Mouse (Mus musculus): ENCODE measurements around the gene Mettl23. TPM values are rescaled to one million over a fixed set of nuclear protein-coding genes. Genes with fewer than 3 reads are reported as not detected.
"Not testable (repeated sequence)": the region's sequence is repeated elsewhere in the genome, so short reads cannot be mapped to it uniquely, and the experiment has no call there.

Gene Mettl23
- polyA plus RNA-seq, 1 experiment from 2014 or later: 61.2 TPM

- WGBS: 99% methylated on average over 2 of the region's 2 CpGs
- no peak overlapping the region for H3K4me2 ChIP-seq (ENCODE audit: low read depth)
- no peaks in the 10 kb centered on the region for H3K27me3 ChIP-seq (ENCODE audit: control insufficient read depth, insufficient read depth, low read length)
- DNase-seq (ENCODE audit: low spot score) (no peak), ATAC-seq (ENCODE audit: insufficient read depth, low FRiP score, low TSS enrichment) (no peak)
- H3K36me3 ChIP-seq (ENCODE audit: control insufficient read depth, insufficient read depth, low read length): no peaks in the 10 kb centered on the region; the same call in 1 of the 2 replicates
- H3K4me1 ChIP-seq (ENCODE audit: control insufficient read depth, insufficient read depth, low read length): peaks cover 35% of the 10 kb centered on the region
- H3K9me3 ChIP-seq (ENCODE audit: control insufficient read depth, low read length): no peaks in the 10 kb centered on the region
- no peak overlapping the region for H3K9ac ChIP-seq (ENCODE audit: low read length)
- no peak overlapping the region for H3K27ac ChIP-seq (ENCODE audit: low read depth, low read length)
- H3K4me3 ChIP-seq (ENCODE audit: low read depth, low read length): no peak overlapping the region
These were observed 19.8 kb upstream of the Mettl23 start for GRCm38 (mm10) chr11:116823255-116823654.

GRCm38 (mm10) chr11:116823885-116824284, 19.2 kb upstream of the Mettl23 start:
- H3K9me3 ChIP-seq (ENCODE audit: control insufficient read depth, low read length); H3K4me3 ChIP-seq (ENCODE audit: low read depth, low read length); DNase-seq (ENCODE audit: low spot score); H3K27me3 ChIP-seq (ENCODE audit: control insufficient read depth, insufficient read depth, low read length); H3K9ac ChIP-seq (ENCODE audit: low read length); H3K27ac ChIP-seq (ENCODE audit: low read depth, low read length); H3K4me2 ChIP-seq (ENCODE audit: low read depth); H3K36me3 ChIP-seq (ENCODE audit: control insufficient read depth, insufficient read depth, low read length); ATAC-seq (ENCODE audit: insufficient read depth, low FRiP score, low TSS enrichment): not testable (repeated sequence)
- 95% methylated on average over 10 of the region's 10 CpGs for WGBS
- peaks cover 32% of the 10 kb centered on the region for H3K4me1 ChIP-seq (ENCODE audit: control insufficient read depth, insufficient read depth, low read length)

- Histone ChIP-seq H3K4me2 (ENCODE audit: low read depth) (peak overlapping the region; percentile 90), H3K4me1 (ENCODE audit: control insufficient read depth, insufficient read depth, low read length) (peaks cover 32% of the 10 kb centered on the region), H3K27ac (ENCODE audit: low read depth, low read length) (peak overlapping the region; percentile 88), H3K9me3 (ENCODE audit: control insufficient read depth, low read length) (no peaks in the 10 kb centered on the region), H3K9ac (ENCODE audit: low read length) (peak overlapping the region; percentile 18; the same call in 1 of the 2 replicates), H3K27me3 (ENCODE audit: control insufficient read depth, insufficient read depth, low read length) (no peaks in the 10 kb centered on the region), H3K4me3 (ENCODE audit: low read depth, low read length) (0 out of 2 replicates have a peak overlapping the region, but pooled peaks have one; percentile 9), H3K36me3 (ENCODE audit: control insufficient read depth, insufficient read depth, low read length) (no peaks in the 10 kb centered on the region)
- DNase-seq (ENCODE audit: low spot score) (peak; percentile 41), ATAC-seq (ENCODE audit: insufficient read depth, low FRiP score, low TSS enrichment) (peak; percentile 31; the same call in 1 of the 2 replicates)
- WGBS: 58% methylated on average over 5 of the region's 5 CpGs
These were observed 17.8 kb upstream of the Mettl23 start for GRCm38 (mm10) chr11:116825230-116825629.

GRCm38 (mm10) chr11:116826550-116827504, 16.3 kb upstream of the Mettl23 start:
- no peaks in the 10 kb centered on the region for H3K9me3 ChIP-seq (ENCODE audit: control insufficient read depth, low read length)
- DNase-seq (ENCODE audit: low spot score) (peak; percentile 69), ATAC-seq (ENCODE audit: insufficient read depth, low FRiP score, low TSS enrichment) (peak; percentile 54)
- H3K4me1 ChIP-seq (ENCODE audit: control insufficient read depth, insufficient read depth, low read length): peaks cover 27% of the 10 kb centered on the region
- peak overlapping the region; percentile 93 for H3K9ac ChIP-seq (ENCODE audit: low read length)
- WGBS: 20% methylated on average over 17 of the region's 17 CpGs
- no peaks in the 10 kb centered on the region for H3K36me3 ChIP-seq (ENCODE audit: control insufficient read depth, insufficient read depth, low read length)
- H3K27me3 ChIP-seq (ENCODE audit: control insufficient read depth, insufficient read depth, low read length): no peaks in the 10 kb centered on the region
- H3K4me2 ChIP-seq (ENCODE audit: low read depth): peak overlapping the region; percentile 90
- H3K27ac ChIP-seq (ENCODE audit: low read depth, low read length): peak overlapping the region; percentile 88
- H3K4me3 ChIP-seq (ENCODE audit: low read depth, low read length): peak overlapping the region; percentile 86

- DNase-seq (ENCODE audit: low spot score) (peak; percentile 87), ATAC-seq (ENCODE audit: insufficient read depth, low FRiP score, low TSS enrichment) (peak; percentile 50; the same call in 1 of the 2 replicates)
- peak within 1 kb of the TSS; percentile 86 for H3K4me3 ChIP-seq (ENCODE audit: low read depth, low read length)
- peak within 1 kb of the TSS; percentile 90 for H3K4me2 ChIP-seq (ENCODE audit: low read depth)
- no peaks in the 10 kb centered on the region for H3K36me3 ChIP-seq (ENCODE audit: control insufficient read depth, insufficient read depth, low read length)
- peaks cover 22% of the 10 kb centered on the region for H3K4me1 ChIP-seq (ENCODE audit: control insufficient read depth, insufficient read depth, low read length)
- H3K27me3 ChIP-seq (ENCODE audit: control insufficient read depth, insufficient read depth, low read length): no peaks in the 10 kb centered on the region
- peak within 1 kb of the TSS; percentile 88 for H3K27ac ChIP-seq (ENCODE audit: low read depth, low read length)
- no peaks in the 10 kb centered on the region for H3K9me3 ChIP-seq (ENCODE audit: control insufficient read depth, low read length)
- peak within 1 kb of the TSS; percentile 93 for H3K9ac ChIP-seq (ENCODE audit: low read length)
- under 1% methylated on average over 65 of the region's 71 CpGs for WGBS
These were observed 15.4 kb upstream of the Mettl23 start, which contains the start of gene Mxra7 for GRCm38 (mm10) chr11:116827534-116828165. Gene Mxra7, minus strand, starts transcription at chr11:116828046.

- no peak overlapping the region for H3K27ac ChIP-seq (ENCODE audit: low read depth, low read length)
- peak; percentile 40 for DNase-seq (ENCODE audit: low spot score)
- H3K4me2 ChIP-seq (ENCODE audit: low read depth): no peak overlapping the region
- H3K4me3 ChIP-seq (ENCODE audit: low read depth, low read length): no peak overlapping the region
- H3K4me1 ChIP-seq (ENCODE audit: control insufficient read depth, insufficient read depth, low read length): peaks cover 3% of the 10 kb centered on the region; the same call in 1 of the 2 replicates
- WGBS: 37% methylated on average over 4 of the region's 4 CpGs
- H3K9me3 ChIP-seq (ENCODE audit: control insufficient read depth, low read length): no peaks in the 10 kb centered on the region
- H3K36me3 ChIP-seq (ENCODE audit: control insufficient read depth, insufficient read depth, low read length): peaks cover 12% of the 10 kb centered on the region
- H3K27me3 ChIP-seq (ENCODE audit: control insufficient read depth, insufficient read depth, low read length): no peaks in the 10 kb centered on the region
- H3K9ac ChIP-seq (ENCODE audit: low read length): no peak overlapping the region
- no peak for ATAC-seq (ENCODE audit: insufficient read depth, low FRiP score, low TSS enrichment)
These were observed 10.8 kb upstream of the Mettl23 start for GRCm38 (mm10) chr11:116832172-116832685.

- ATAC-seq (ENCODE audit: insufficient read depth, low FRiP score, low TSS enrichment) (no peak), DNase-seq (ENCODE audit: low spot score) (no peak)
- WGBS: 85% methylated on average over 1 of the region's 1 CpGs
- Histone ChIP-seq H3K27me3 (ENCODE audit: control insufficient read depth, insufficient read depth, low read length) (no peaks in the 10 kb centered on the region), H3K9ac (ENCODE audit: low read length) (no peak overlapping the region), H3K9me3 (ENCODE audit: control insufficient read depth, low read length) (no peaks in the 10 kb centered on the region), H3K27ac (ENCODE audit: low read depth, low read length) (no peak overlapping the region), H3K4me2 (ENCODE audit: low read depth) (no peak overlapping the region), H3K4me3 (ENCODE audit: low read depth, low read length) (no peak overlapping the region), H3K4me1 (ENCODE audit: control insufficient read depth, insufficient read depth, low read length) (no peaks in the 10 kb centered on the region), H3K36me3 (ENCODE audit: control insufficient read depth, insufficient read depth, low read length) (peaks cover 23% of the 10 kb centered on the region)
These were observed 8.1 kb upstream of the Mettl23 start for GRCm38 (mm10) chr11:116834954-116835353.

- Histone ChIP-seq H3K9ac (ENCODE audit: low read length) (no peak overlapping the region), H3K36me3 (ENCODE audit: control insufficient read depth, insufficient read depth, low read length) (peaks cover 29% of the 10 kb centered on the region), H3K27ac (ENCODE audit: low read depth, low read length) (no peak overlapping the region), H3K4me2 (ENCODE audit: low read depth) (no peak overlapping the region), H3K27me3 (ENCODE audit: control insufficient read depth, insufficient read depth, low read length) (no peaks in the 10 kb centered on the region), H3K9me3 (ENCODE audit: control insufficient read depth, low read length) (no peaks in the 10 kb centered on the region), H3K4me3 (ENCODE audit: low read depth, low read length) (no peak overlapping the region), H3K4me1 (ENCODE audit: control insufficient read depth, insufficient read depth, low read length) (peaks cover 13% of the 10 kb centered on the region)
- no peak for ATAC-seq (ENCODE audit: insufficient read depth, low FRiP score, low TSS enrichment)
- WGBS: 91% methylated on average over 4 of the region's 4 CpGs
- no peak for DNase-seq (ENCODE audit: low spot score)
These were observed 6.8 kb upstream of the Mettl23 start for GRCm38 (mm10) chr11:116836283-116836682.
